Mouse (Mus musculus): Measurements from ENCODE around the gene Fbxw5. TPM values are rescaled to one million over a fixed set of nuclear protein-coding genes. Genes with fewer than 3 reads are reported as not detected.

Fbxw5 gene
- total and polyA plus RNA-seq, 3 experiments: 34.3 to 40.4 (median 37.4) TPM

DNA sequence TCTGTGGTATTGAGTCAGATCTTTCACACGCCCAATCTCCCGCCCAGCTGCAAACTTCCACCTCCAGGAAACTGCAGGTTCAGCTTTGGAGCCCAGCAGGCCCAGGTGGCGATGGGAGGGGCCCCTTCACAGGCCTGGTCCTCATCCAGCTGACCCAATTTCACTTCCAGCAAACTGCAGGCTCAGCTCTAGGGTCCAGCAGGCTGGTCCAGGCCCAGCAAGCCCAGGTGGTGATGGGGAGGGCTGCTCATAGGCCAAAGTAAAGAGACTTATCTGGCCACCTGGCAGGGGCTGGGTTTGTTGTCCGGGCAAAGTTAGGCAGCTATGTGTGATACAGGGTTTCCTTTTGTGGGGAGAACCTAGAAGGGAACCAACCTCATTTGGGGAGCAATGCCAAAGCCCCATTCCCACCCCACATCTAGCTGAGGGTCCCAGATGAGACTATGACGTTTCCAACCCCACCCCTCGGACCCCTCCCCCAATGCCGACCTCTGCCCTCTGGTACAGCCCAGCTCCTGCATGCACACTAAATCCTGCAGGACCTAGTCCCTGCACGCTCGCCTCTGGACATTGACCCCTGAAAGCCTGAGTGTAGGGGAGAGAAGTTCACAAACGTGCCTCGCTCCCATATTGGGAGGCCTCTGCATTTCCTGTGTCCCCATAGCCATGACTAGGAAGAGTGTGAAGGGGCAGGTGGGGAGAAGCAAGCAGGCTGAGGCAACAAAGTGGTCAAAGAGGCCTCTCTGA, 15.5 kb upstream of the Fbxw5 start:
- no peaks in the 10 kb centered on the region for H3K4me1 ChIP-seq (ENCODE audit: control insufficient read depth in 1 of 2, insufficient read depth in 2 of 2)
- H3K36me3 ChIP-seq (replicated peaks in 1 of 2; ENCODE audit: control insufficient read depth in 1 of 2, insufficient read depth in 1 of 2, low read length in 1 of 2): no peaks in the 10 kb centered on the region
- H3K79me2 ChIP-seq (replicated peaks; ENCODE audit: control insufficient read depth, extremely low read depth, insufficient read depth, poor library complexity, severe bottlenecking): no peaks in the 10 kb centered on the region
- H3K4me3 ChIP-seq (replicated peaks in 1 of 3; ENCODE audit: low read depth in 2 of 3, low read length in 2 of 3, poor library complexity in 1 of 3): no peak overlapping the region
- peaks cover 32% of the 10 kb centered on the region for H3K27me3 ChIP-seq (replicated peaks)
- DNase-seq (ENCODE audit: extremely low read depth): no peak
- in situ Hi-C loops (cut with MboI; ENCODE audit: low pct_ligation_motif_present, low pct_unique_long_range_greater_than_20kb, low sequenced_read_pairs): no loop called here
- H3K9me3 ChIP-seq (replicated peaks; ENCODE audit: low read length): peaks cover 14% of the 10 kb centered on the region
- no peak overlapping the region for H3K27ac ChIP-seq (ENCODE audit: insufficient read depth, low read depth)
- dilution Hi-C loops (cut with MboI; ENCODE audit: extremely low pct_ligation_motif_present, extremely low pct_unique_long_range_greater_than_20kb, low sequenced_read_pairs): no loop called here
- TF ChIP-seq UBTF (IDR thresholded peaks at IDR 0.05; ENCODE audit: low read depth, low read length) (no peak), BHLHE40 (IDR thresholded peaks at IDR 0.05; ENCODE audit: low read depth, low read length) (no peak), JUN (IDR thresholded peaks at IDR 0.05; ENCODE audit: insufficient read depth, low read depth, low read length) (no peak)
- H3K9ac ChIP-seq (ENCODE audit: insufficient read depth, low read depth): no peak overlapping the region
- no peak overlapping the region for H3K4me2 ChIP-seq (ENCODE audit: insufficient read depth, low read depth, poor library complexity, severe bottlenecking)

DNA sequence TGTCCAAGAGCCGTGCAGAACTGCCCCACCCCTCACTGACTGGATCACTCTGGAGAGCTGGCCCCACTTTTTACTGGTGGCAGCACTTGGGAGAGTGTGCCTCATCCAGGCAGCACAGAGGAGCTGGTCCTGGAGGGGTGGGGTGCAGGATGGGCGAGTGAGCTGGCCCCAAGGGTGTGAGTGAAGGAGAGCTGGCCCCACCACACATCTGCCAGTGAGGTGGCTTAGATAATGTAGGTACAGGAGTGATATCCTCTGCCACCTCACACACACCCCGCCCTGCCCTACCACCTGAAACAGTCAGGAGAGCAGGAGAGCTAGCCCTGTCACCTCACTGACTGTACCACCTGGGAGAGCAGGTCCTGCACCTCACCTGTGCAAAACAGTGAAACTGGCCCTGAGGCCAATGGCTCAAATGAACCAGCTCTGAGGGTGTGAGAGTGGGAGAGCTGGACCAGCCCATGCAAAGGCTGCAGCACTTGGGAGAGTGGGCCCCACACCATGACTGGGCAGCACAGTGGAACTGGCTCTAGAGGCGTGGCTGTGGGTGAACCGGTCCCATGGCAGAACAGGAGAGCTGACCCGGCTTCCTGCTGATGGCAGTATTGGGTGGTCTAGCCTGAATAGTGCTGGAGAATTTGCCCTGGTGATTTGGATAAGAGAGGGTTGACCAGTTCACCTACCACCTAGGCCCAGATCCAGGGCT, 12.4 kb upstream of the Fbxw5 start:
- dilution Hi-C loops (cut with MboI; ENCODE audit: extremely low pct_ligation_motif_present, extremely low pct_unique_long_range_greater_than_20kb, low sequenced_read_pairs) (no loop called here), in situ Hi-C loops (cut with MboI; ENCODE audit: low pct_ligation_motif_present, low pct_unique_long_range_greater_than_20kb, low sequenced_read_pairs) (no loop called here)
- Histone ChIP-seq H3K4me2 (ENCODE audit: insufficient read depth, low read depth, poor library complexity, severe bottlenecking) (no peak overlapping the region), H3K27ac (ENCODE audit: insufficient read depth, low read depth) (no peak overlapping the region), H3K79me2 (replicated peaks; ENCODE audit: control insufficient read depth, extremely low read depth, insufficient read depth, poor library complexity, severe bottlenecking) (no peaks in the 10 kb centered on the region), H3K4me1 (ENCODE audit: control insufficient read depth in 1 of 2, insufficient read depth in 2 of 2) (peaks cover 4 to 14% of the 10 kb centered on the region in 2 experiments; a peak in 3 of 4 replicates), H3K36me3 (replicated peaks in 1 of 2; ENCODE audit: control insufficient read depth in 1 of 2, insufficient read depth in 1 of 2, low read length in 1 of 2) (no peaks in the 10 kb centered on the region), H3K4me3 (replicated peaks in 1 of 3; ENCODE audit: low read depth in 2 of 3, low read length in 2 of 3, poor library complexity in 1 of 3) (no peak overlapping the region), H3K9ac (ENCODE audit: insufficient read depth, low read depth) (no peak overlapping the region), H3K27me3 (replicated peaks) (peaks cover 32% of the 10 kb centered on the region), H3K9me3 (replicated peaks; ENCODE audit: low read length) (peaks cover 11% of the 10 kb centered on the region)
- TF ChIP-seq NELFE (IDR thresholded peaks at IDR 0.05; ENCODE audit: low read depth, low read length) (no peak), IRF4 (IDR thresholded peaks at IDR 0.05; ENCODE audit: low read depth, low read length) (no peak), TBP (conservative IDR thresholded peaks at IDR 0.05; ENCODE audit: low read depth, low read length) (no peak), BHLHE40 (IDR thresholded peaks at IDR 0.05; ENCODE audit: low read depth, low read length) (no peak), CHD2 (IDR thresholded peaks at IDR 0.05; ENCODE audit: low read length) (no peak), EP300 (IDR thresholded peaks at IDR 0.05; ENCODE audit: low read length) (no peak), NRF1 (IDR thresholded peaks at IDR 0.05; ENCODE audit: low read depth, low read length) (no peak), E2F4 (IDR thresholded peaks at IDR 0.05; ENCODE audit: insufficient replicate concordance, low read depth, low read length) (no peak), ZNF384 (IDR thresholded peaks at IDR 0.05; ENCODE audit: low read depth, low read length) (no peak), POLR2AphosphoS2 (IDR thresholded peaks at IDR 0.05; ENCODE audit: low read depth, low read length) (no peak), UBTF (IDR thresholded peaks at IDR 0.05; ENCODE audit: low read depth, low read length) (no peak), RCOR1 (conservative IDR thresholded peaks at IDR 0.05; ENCODE audit: low read depth, low read length) (no peak), TCF12 (IDR thresholded peaks at IDR 0.05; ENCODE audit: low read depth, low read length) (no peak), MAFK (IDR thresholded peaks at IDR 0.05; ENCODE audit: insufficient replicate concordance, low read length) (no peak), HCFC1 (IDR thresholded peaks at IDR 0.05; ENCODE audit: low read depth, low read length) (no peak), USF1 (IDR thresholded peaks at IDR 0.05; ENCODE audit: low read depth, low read length) (no peak), RAD21 (IDR thresholded peaks at IDR 0.05; ENCODE audit: low read depth, low read length) (no peak)
- no peak for DNase-seq (ENCODE audit: extremely low read depth)

Data from CH12.LX (cell line).